Mouse (Mus musculus) heart, embryonic 11.5 days (tissue): ENCODE results near the gene Gm17361. TPM values are rescaled to one million over a fixed set of nuclear protein-coding genes. Genes with fewer than 3 reads are reported as not detected.
"Not testable (repeated sequence)": the region's sequence is repeated elsewhere in the genome, so short reads cannot be mapped to it uniquely, and the experiment has no call there.

ENCODE experiments used
- ATAC-seq: fragments of 200-750 bp; cut with Nextera tagmentation; replicated peaks from 2 replicates; pipeline ENCODE4 v1.8.0; 2017; ENCODE audit warnings: moderate library complexity; ENCODE audit not compliant: insufficient number of reproducible peaks, low FRiP score, low TSS enrichment
- H3K27ac ChIP-seq: fragments of 300-500 bp; sonication (generic); 2 replicates; pipeline ENCODE4 v1.5.1; 2014; ENCODE audit warnings: mild to moderate bottlenecking, low read depth, low read length
- H3K27me3 ChIP-seq: fragments of 300-500 bp; sonication (generic); 2 replicates; pipeline ENCODE4 v1.6.1; 2014; ENCODE audit warnings: mild to moderate bottlenecking, low read length, mixed read lengths; ENCODE audit not compliant: control insufficient read depth, insufficient read depth
- H3K36me3 ChIP-seq: fragments of 300-500 bp; sonication (generic); 2 replicates; pipeline ENCODE4 v1.6.1; 2014; ENCODE audit warnings: mild to moderate bottlenecking, low read length, moderate library complexity, mixed read lengths; ENCODE audit not compliant: control insufficient read depth, insufficient read depth
- H3K4me1 ChIP-seq: fragments of 300-500 bp; sonication (generic); 2 replicates; pipeline ENCODE4 v1.6.1; 2014; ENCODE audit warnings: low read length; ENCODE audit not compliant: control insufficient read depth, insufficient read depth
- H3K4me2 ChIP-seq: fragments of 300-500 bp; sonication (generic); 2 replicates; pipeline ENCODE4 v1.6.1; 2014; ENCODE audit warnings: mild to moderate bottlenecking, moderate library complexity
- H3K4me3 ChIP-seq: fragments of 300-500 bp; sonication (generic); 2 replicates; pipeline ENCODE4 v1.5.1; 2014; ENCODE audit warnings: low read depth, low read length
- H3K9ac ChIP-seq: fragments of 300-500 bp; sonication (generic); 2 replicates; pipeline ENCODE4 v1.6.1; 2014; ENCODE audit warnings: mild to moderate bottlenecking, low read depth, low read length, moderate library complexity
- H3K9me3 ChIP-seq: fragments of 300-500 bp; sonication (generic); replicated peaks from 2 replicates; pipeline ENCODE4 v1.6.1; 2016; ENCODE audit warnings: low read length; ENCODE audit not compliant: control insufficient read depth
- WGBS: fragments of 180-500 bp; shearing (Covaris S2); extraction: QIAGEN DNeasy Blood & Tissue Kit; methylation state at CpG from one replicate; pipeline ENCODE4 v1.1.7; 2014; ENCODE audit not compliant: insufficient replicate concordance; 5-methylcytosine and 5-hydroxymethylcytosine counted together
- polyA plus RNA-seq: library from polyadenylated mRNA; unstranded; fragments of >200 nt; fragmentation: Nextera tagmentation; extraction: Ambion mirVana; gene quantifications from 2 replicates; pipeline ENCODE4 v1.2.1, GENCODE M21; 2014

Gene Gm17361
- not detected in 2 replicates for polyA plus RNA-seq

DNA sequence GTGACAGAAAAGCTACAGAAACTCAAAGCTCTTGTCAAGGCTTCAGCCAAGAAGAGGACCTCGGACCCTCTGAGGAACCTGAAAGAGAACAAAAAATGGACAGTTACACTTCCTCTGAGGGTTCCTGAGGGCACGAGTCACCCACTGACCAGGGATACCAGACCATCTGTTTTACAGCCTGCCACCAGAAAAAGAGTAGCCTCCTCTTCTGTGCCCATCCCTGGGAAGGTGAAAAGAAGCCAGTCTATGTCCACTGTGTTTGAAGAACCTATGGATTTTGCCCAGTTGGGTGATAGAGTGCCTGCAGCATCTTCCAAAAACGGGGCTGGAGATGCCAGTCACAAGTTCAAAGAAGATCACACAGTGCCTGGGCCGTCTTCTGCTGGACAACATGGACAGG is at the start of gene Gm17361:
Gene Gm17361 (plus strand): TSS at position 301 of the 400 bp plus-strand sequence.
- not testable (repeated sequence) for H3K36me3 ChIP-seq, H3K4me1 ChIP-seq, H3K4me3 ChIP-seq, H3K27ac ChIP-seq, H3K9ac ChIP-seq, H3K9me3 ChIP-seq, H3K27me3 ChIP-seq, ATAC-seq, H3K4me2 ChIP-seq
- WGBS: no CpG with 5 or more reads among the region's 4 CpGs
